Mouse (Mus musculus): Measurements from ENCODE around the gene Clic3.
A peak's percentile ranks its signal among the peaks of the same experiment; 100 is the strongest.

Clic3 gene

GRCm38 (mm10) chr2:25480541-25480940 lies 23.9 kb downstream of the Clic3 start:
- no peak for DNase-seq (ENCODE audit: low spot score in 2 of 2)

- DNase-seq (ENCODE audit: low spot score in 2 of 2), result no peak
These were observed 26.3 kb downstream of the Clic3 start for GRCm38 (mm10) chr2:25482969-25483368.

GRCm38 (mm10) chr2:25484901-25485647 lies 28.4 kb downstream of the Clic3 start:
- DNase-seq (ENCODE audit: low spot score in 2 of 2), result no peak

GRCm38 (mm10) chr2:25487965-25488670 lies 31.5 kb downstream of the Clic3 start:
- no peak for DNase-seq (ENCODE audit: low spot score in 2 of 2)

- no peak for DNase-seq (ENCODE audit: low spot score in 2 of 2)
These were observed 32.0 kb downstream of the Clic3 start for GRCm38 (mm10) chr2:25488671-25489068.

- DNase-seq (ENCODE audit: low spot score in 2 of 2), result no peak
These were observed 36.4 kb downstream of the Clic3 start for GRCm38 (mm10) chr2:25492988-25493387.

- DNase-seq (ENCODE audit: low spot score in 2 of 2), result no peak
These were observed 36.9 kb downstream of the Clic3 start, which contains the start of gene Lcn12 for GRCm38 (mm10) chr2:25493476-25493961. Lcn12 (minus strand) TSS chr2:25493911.

GRCm38 (mm10) chr2:25496462-25496861 lies 39.8 kb downstream of the Clic3 start:
- no peak for DNase-seq (ENCODE audit: low spot score in 2 of 2)

GRCm38 (mm10) chr2:25497846-25498575 lies 41.4 kb downstream of the Clic3 start:
- no peak for DNase-seq (ENCODE audit: low spot score in 2 of 2)

- DNase-seq (ENCODE audit: low spot score in 2 of 2), result no peak
These were observed 42.2 kb downstream of the Clic3 start for GRCm38 (mm10) chr2:25498622-25499478.

- no peak for DNase-seq (ENCODE audit: low spot score in 2 of 2)
These were observed 43.5 kb downstream of the Clic3 start for GRCm38 (mm10) chr2:25500071-25500575.

GRCm38 (mm10) chr2:25500576-25501405 lies 44.2 kb downstream of the Clic3 start, which contains the start of gene Fbxw5:
Fbxw5 (plus strand) TSS chr2:25500750.
- peak; percentile 52 to 62 for DNase-seq (ENCODE audit: low spot score in 2 of 2)

- no peak for DNase-seq (ENCODE audit: low spot score in 2 of 2)
These were observed 45.2 kb downstream of the Clic3 start, which contains the start of gene C8g for GRCm38 (mm10) chr2:25501593-25502486. C8g (minus strand) TSS chr2:25501719.

- no peak for DNase-seq (ENCODE audit: low spot score in 2 of 2)
These were observed 46.1 kb downstream of the Clic3 start for GRCm38 (mm10) chr2:25502726-25503125.

- no peak for DNase-seq (ENCODE audit: low spot score in 2 of 2)
These were observed 47.9 kb downstream of the Clic3 start for GRCm38 (mm10) chr2:25504538-25504937.

GRCm38 (mm10) chr2:25505000-25505399 lies 48.4 kb downstream of the Clic3 start:
- no peak for DNase-seq (ENCODE audit: low spot score in 2 of 2)

- no peak for DNase-seq (ENCODE audit: low spot score in 2 of 2)
These were observed 49.2 kb downstream of the Clic3 start for GRCm38 (mm10) chr2:25505860-25506259.

GRCm38 (mm10) chr2:25506964-25507363 lies 50.3 kb downstream of the Clic3 start:
- no peak for DNase-seq (ENCODE audit: low spot score in 2 of 2)

Measured in frontal cortex, postnatal 25 days (tissue).